In genomic region chr10:22010088-22010818, GRCm38 (mm10) we compare ENCODE assay signal across 8 mouse cellular contexts. TPM values are rescaled to one million over a fixed set of nuclear protein-coding genes. Genes with fewer than 3 reads are reported as not detected.
A peak's percentile ranks its signal among the peaks of the same experiment; 100 is the strongest.
DNase-seq lines count a peak whose midpoint lies in the region; ATAC-seq lines count a peak whose summit lies in the region.

No protein-coding gene starts in this region.

- no peaks in the 10 kb centered on the region for H3K27me3 ChIP-seq in intestine, embryonic 14.5 days (replicated peaks; ENCODE audit: control insufficient read depth, insufficient read depth, low read length)
- no peaks in the 10 kb centered on the region for H3K27me3 ChIP-seq in intestine, embryonic 16.5 days (replicated peaks; ENCODE audit: control insufficient read depth, insufficient read depth, low read length)
- no peaks in the 10 kb centered on the region for H3K27me3 ChIP-seq in hindbrain, embryonic 16.5 days (replicated peaks; ENCODE audit: control insufficient read depth, insufficient read depth, low read length)
- H3K27me3 ChIP-seq in midbrain, embryonic 13.5 days = no peaks in the 10 kb centered on the region; the same call in 1 of the 2 replicates

- no peak overlapping the region for H3K9ac ChIP-seq in intestine, embryonic 14.5 days (ENCODE audit: low read length)
- H3K9ac ChIP-seq in intestine, embryonic 16.5 days (ENCODE audit: low read depth, low read length) = no peak overlapping the region
- H3K9ac ChIP-seq in hindbrain, embryonic 16.5 days (ENCODE audit: low read depth, low read length) = no peak overlapping the region
- no peak overlapping the region for H3K9ac ChIP-seq in midbrain, embryonic 13.5 days (replicated peaks)

- DNase-seq in intestine, embryonic 14.5 days (ENCODE audit: low spot score) = peak; percentile 88
- DNase-seq in cerebellum, adult 8-10 months = peak; percentile 77
- peak; percentile 62 to 77 for DNase-seq in frontal cortex, postnatal 10 days (ENCODE audit: low spot score in 2 of 2)
- DNase-seq in left cerebral cortex, postnatal 36 days (ENCODE audit: low spot score in 2 of 2) = peak; percentile 80 to 83
- DNase-seq in spleen, adult 12 weeks (ENCODE audit: low spot score) = peak; percentile 58

- no peak overlapping the region for H3K4me2 ChIP-seq in intestine, embryonic 14.5 days (ENCODE audit: low read length)
- no peak overlapping the region for H3K4me2 ChIP-seq in intestine, embryonic 16.5 days (ENCODE audit: low read depth, low read length)
- peak overlapping the region; percentile 22 for H3K4me2 ChIP-seq in hindbrain, embryonic 16.5 days (ENCODE audit: low read length)
- no peak overlapping the region for H3K4me2 ChIP-seq in midbrain, embryonic 13.5 days (replicated peaks)

- H3K9me3 ChIP-seq in intestine, embryonic 14.5 days (ENCODE audit: control insufficient read depth, low read length) = no peaks in the 10 kb centered on the region
- no peaks in the 10 kb centered on the region for H3K9me3 ChIP-seq in intestine, embryonic 16.5 days (ENCODE audit: control insufficient read depth, low read length)
- no peaks in the 10 kb centered on the region for H3K9me3 ChIP-seq in hindbrain, embryonic 16.5 days (ENCODE audit: control insufficient read depth, low read length)
- no peaks in the 10 kb centered on the region for H3K9me3 ChIP-seq in midbrain, embryonic 13.5 days

- no peaks in the 10 kb centered on the region for H3K4me1 ChIP-seq in intestine, embryonic 14.5 days (replicated peaks; ENCODE audit: control insufficient read depth, insufficient read depth, low read length)
- no peaks in the 10 kb centered on the region for H3K4me1 ChIP-seq in intestine, embryonic 16.5 days (ENCODE audit: control insufficient read depth, insufficient read depth, low read length)
- H3K4me1 ChIP-seq in hindbrain, embryonic 16.5 days (ENCODE audit: control insufficient read depth, insufficient read depth, low read depth, low read length) = no peaks in the 10 kb centered on the region
- no peaks in the 10 kb centered on the region for H3K4me1 ChIP-seq in midbrain, embryonic 13.5 days (replicated peaks)

- H3K36me3 ChIP-seq in intestine, embryonic 14.5 days (ENCODE audit: control insufficient read depth, insufficient read depth, low read length) = no peaks in the 10 kb centered on the region
- no peaks in the 10 kb centered on the region for H3K36me3 ChIP-seq in intestine, embryonic 16.5 days (ENCODE audit: control insufficient read depth, insufficient read depth, low read length)
- no peaks in the 10 kb centered on the region for H3K36me3 ChIP-seq in hindbrain, embryonic 16.5 days (ENCODE audit: control insufficient read depth, insufficient read depth, low read length)
- no peaks in the 10 kb centered on the region for H3K36me3 ChIP-seq in midbrain, embryonic 13.5 days

- H3K4me3 ChIP-seq in intestine, embryonic 14.5 days (ENCODE audit: low read depth, low read length) = no peak overlapping the region
- H3K4me3 ChIP-seq in intestine, embryonic 16.5 days (ENCODE audit: low read length) = no peak overlapping the region
- no peak overlapping the region for H3K4me3 ChIP-seq in hindbrain, embryonic 16.5 days (ENCODE audit: low read length)
- H3K4me3 ChIP-seq in midbrain, embryonic 13.5 days (replicated peaks) = no peak overlapping the region

- 38% methylated on average over 19 of the region's 19 CpGs for WGBS in intestine, embryonic 14.5 days
- WGBS in intestine, embryonic 16.5 days = 41% methylated on average over 19 of the region's 19 CpGs
- WGBS in hindbrain, embryonic 16.5 days = 40% methylated on average over 19 of the region's 19 CpGs
- WGBS in midbrain, embryonic 13.5 days = 43% methylated on average over 19 of the region's 19 CpGs

- no peak for ATAC-seq in intestine, embryonic 14.5 days (replicated peaks; ENCODE audit: low FRiP score, low TSS enrichment, low read depth)
- ATAC-seq in intestine, embryonic 16.5 days = no peak
- ATAC-seq in hindbrain, embryonic 16.5 days = peak; percentile 60; the same call in 1 of the 2 replicates
- ATAC-seq in midbrain, embryonic 13.5 days = peak; percentile 59

- intact Hi-C loops in left cerebral cortex, postnatal 36 days (cut with DNase I) = no loop called here

- H3K27ac ChIP-seq in intestine, embryonic 14.5 days (ENCODE audit: low read depth) = no peak overlapping the region
- no peak overlapping the region for H3K27ac ChIP-seq in intestine, embryonic 16.5 days (ENCODE audit: low read length)
- no peak overlapping the region for H3K27ac ChIP-seq in hindbrain, embryonic 16.5 days (ENCODE audit: low read depth, low read length)
- no peak overlapping the region for H3K27ac ChIP-seq in midbrain, embryonic 13.5 days

RNA-seq across cellular contexts. Expression of gene 4930444G20Rik, which starts 57.6 kb away (rescaled TPM):
- polyA plus RNA-seq in intestine, embryonic 14.5 days (2014; fragmentation: Nextera tagmentation; extraction: Ambion mirVana) = not detected in 2 replicates
- not detected in 2 replicates for polyA plus RNA-seq in intestine, embryonic 16.5 days (2015; fragmentation: Nextera tagmentation; extraction: Ambion mirVana)
- polyA plus RNA-seq in hindbrain, embryonic 16.5 days (2015; fragmentation: Nextera tagmentation; extraction: Ambion mirVana) = not detected in 2 replicates
- total RNA-seq in left cerebral cortex, postnatal 36 days (2021) = not detected
- polyA plus RNA-seq in midbrain, embryonic 13.5 days (2015; fragmentation: Nextera tagmentation; extraction: Ambion mirVana) = not detected in 2 replicates

Comparison
In these comparisons a context has a peak if more than half of its experiments do, and no peak if none do; other contexts are left out.
1. ATAC-seq: peak in hindbrain, embryonic 16.5 days (single experiment) and midbrain, embryonic 13.5 days (single experiment); none in intestine, embryonic 14.5 days (single experiment) and intestine, embryonic 16.5 days (single experiment).
2. Peak in every context shown above with its lines, with median percentiles within 50 percentile points of each other: DNase-seq.